Mouse (Mus musculus): ENCODE data around the gene Osbpl8. TPM values are rescaled to one million over a fixed set of nuclear protein-coding genes. Genes with fewer than 3 reads are reported as not detected.

Osbpl8 gene
- total RNA-seq, 2 experiments from 2014 or later = 68.1 to 95.3 TPM

DNA sequence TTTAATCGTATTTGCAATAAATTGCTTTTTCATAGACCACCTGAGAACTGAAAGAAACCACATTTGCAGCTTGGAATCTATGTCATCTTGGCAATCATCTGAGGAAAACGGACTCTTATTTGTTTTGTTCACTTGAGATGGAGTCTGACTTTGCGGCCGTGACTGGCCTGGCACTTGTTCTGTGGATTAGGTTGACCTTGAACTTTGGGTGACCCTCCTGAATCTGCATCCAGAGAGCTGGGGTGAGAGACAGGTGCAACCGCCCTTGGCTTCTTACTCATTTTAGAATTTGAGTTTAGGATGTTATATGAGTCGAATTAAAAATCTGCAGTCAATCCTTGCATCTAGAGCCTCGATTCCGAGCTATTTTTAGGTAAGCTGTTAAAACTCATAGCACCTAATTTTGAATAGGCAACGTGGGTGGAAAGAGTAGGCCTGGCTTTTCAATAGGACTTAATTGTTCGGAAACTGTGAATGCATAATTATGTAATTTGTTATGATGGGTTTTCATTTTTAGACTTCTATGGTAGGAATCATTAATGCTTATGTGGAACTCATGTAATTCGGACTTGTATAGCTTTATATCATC lies 20.1 kb upstream of the Osbpl8 start:
- no peak for ATAC-seq (ENCODE audit: poor library complexity, severe bottlenecking)

DNA sequence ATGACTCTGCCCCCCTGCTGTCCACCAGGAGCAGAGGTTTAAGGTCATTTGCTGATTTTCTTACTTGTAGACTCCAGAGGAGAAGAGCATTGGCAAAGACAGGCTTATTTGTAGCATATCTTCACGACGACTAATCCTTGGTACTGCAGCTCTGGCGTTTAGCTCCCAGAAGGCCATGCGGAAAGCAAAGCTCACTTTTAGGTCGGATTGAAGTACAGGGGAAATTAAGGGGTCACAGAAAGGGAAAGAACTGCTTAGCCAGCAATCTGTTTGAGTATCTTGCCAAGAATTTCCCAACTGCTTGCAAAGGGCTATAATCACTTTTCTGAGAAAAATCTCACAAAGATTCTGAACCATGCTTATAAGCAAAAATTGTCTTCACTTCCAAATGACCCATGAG lies 14.8 kb upstream of the Osbpl8 start:
- no peak for ATAC-seq (ENCODE audit: poor library complexity, severe bottlenecking)

DNA sequence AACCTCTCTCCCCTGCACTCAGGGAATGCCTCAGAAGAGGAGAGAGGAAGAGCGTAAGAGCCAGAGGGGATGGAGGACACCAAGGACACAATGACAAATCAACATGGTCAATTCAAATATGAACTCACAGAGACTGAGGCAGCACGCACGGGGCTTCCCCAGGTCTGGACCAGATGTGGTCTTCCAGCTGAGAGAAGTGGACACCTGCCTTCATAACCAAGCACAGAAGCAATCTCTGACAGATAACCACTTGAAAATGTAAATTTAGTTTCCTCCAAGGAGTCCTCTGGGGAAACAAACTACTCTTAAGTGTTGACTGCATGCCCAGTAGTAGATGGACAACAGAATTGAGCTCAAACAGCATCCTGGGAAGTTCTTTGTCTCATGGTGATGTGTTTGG lies 9.5 kb upstream of the Osbpl8 start:
- no peak for ATAC-seq (ENCODE audit: poor library complexity, severe bottlenecking)

DNA sequence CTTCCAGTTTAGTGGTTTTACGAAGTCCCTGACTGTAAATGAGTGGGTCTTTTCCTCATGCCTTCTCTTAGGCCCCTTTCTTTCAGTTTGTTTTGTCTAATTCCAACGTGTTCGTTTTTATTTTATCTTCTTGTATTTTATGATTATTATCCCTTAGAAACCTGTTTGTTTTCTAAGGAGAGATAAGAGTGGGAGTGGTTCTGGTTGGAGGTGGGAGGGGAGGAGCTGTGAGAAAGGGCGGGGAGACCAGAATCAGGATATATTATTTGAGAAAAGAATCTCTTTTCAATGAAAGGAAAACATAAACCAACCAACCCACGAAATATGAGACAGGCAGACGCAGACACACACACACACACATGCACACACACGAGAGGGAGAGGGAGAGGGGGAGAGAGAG lies 9.0 kb upstream of the Osbpl8 start:
- ATAC-seq (ENCODE audit: poor library complexity, severe bottlenecking) = no peak

DNA sequence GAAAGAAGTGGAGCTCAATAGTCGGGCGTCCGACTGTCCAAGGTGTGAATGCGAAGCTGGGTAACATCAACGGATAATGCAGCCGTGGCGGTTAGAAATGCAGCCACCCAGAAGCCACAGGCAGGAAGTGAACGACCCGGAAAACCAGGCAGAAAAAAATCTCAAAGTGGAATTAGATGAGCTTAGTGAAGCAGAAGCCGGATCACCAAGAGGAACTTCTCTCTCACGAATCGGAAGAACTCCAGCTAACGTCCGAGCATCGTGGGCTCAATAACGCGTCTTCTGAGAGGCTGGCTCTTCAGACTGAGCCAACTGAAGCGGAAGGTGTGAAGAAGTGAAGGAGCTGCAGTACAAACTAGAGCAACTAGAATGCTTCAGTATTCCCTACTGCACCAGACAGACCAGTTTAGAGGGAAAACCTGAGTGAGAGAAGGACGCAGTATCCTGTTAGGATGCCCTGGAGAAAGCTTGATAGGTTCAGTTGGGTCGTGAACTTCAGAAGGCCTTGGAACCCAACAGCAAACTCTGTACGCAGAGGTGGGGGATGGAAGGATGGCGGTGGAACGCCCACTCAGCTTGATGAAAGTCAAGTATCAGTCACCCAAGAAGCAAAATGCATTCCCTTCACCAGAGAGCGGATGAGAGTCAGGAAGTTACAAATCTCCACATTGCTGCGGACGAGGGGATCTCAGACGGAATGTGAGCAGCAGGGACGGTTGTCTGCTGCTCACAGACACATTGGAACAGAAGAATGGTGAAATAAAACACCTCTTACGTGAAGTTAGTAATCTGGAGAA lies 8.0 kb upstream of the Osbpl8 start:
- ATAC-seq (ENCODE audit: poor library complexity, severe bottlenecking) = peak; percentile 19

DNA sequence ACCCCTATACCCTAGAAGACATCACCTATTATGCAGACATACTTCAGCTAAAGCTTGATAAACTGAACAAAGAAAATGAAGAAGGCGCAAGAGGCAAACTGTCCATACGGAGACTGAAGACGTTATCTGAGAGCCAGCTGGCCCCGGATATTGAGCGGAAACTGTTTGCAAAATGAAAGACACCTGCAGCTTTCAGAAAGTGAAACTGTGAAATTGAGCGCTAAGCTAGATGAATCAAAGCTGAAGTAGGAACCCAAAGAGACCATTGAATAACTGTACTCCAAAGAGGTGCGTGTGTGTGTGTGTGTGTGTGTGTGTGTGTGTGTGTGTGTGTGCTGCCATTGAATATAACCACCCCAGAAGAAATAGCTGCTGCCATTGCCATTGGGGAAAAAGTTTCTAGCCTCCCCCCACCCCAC lies 7.3 kb upstream of the Osbpl8 start:
- ATAC-seq (ENCODE audit: poor library complexity, severe bottlenecking) = peak; percentile 25; the same call in 1 of the 2 replicates

DNA sequence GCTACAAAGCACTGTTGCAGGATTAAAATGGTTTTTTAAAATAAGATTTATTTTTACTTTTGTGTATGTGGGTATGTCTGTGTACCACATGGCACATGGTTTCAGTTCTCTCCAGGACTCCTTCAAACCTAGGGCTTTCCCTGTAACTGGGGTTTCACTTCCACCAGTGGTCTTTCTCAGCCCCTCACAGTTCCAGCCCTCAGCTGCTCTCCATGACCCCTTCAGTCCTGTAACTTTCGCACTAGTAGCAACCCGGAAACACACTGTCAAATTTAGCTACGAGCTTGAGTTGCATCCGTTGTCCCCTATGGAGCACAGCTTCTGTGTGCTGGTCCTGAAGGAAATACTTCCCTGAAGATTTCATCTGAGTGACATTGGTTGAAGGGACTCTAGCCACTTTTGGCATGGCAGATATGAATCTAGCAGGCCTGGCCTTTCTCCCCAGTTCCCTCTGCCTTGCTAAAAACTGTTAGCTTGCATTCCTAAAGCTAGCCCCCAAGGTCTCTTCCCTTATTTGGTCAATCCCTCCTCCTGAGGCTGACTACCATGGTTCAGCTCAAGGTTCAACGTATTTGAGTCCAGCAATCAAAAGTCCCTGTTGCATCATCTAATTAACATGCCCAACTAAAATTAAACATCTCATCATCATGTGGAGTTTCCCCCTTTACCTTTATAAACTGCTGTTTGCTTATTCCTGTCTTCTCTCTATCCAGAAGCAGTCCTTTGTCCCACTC lies 4.6 kb upstream of the Osbpl8 start:
- ATAC-seq (ENCODE audit: poor library complexity, severe bottlenecking) = peak; percentile 36

DNA sequence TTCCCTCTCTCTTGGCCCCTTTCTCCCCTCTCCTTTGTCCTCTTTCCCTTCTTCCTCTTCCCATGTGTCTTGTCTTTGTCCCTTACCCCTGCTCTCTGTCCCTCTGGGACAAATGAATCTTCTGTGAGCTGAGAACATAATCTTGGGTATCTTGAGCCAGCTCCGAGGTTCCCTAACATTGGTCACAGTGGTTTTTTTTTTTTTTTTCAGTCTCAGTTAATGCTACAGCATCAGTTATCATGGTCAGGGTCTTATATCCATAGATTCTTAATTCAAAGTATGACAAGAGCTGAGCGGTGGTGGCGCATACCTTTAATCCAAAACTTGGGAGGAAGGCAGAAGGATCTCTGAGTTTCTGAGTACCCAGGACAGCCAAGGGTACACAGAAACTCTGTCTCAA lies 4.0 kb upstream of the Osbpl8 start:
- no peak for ATAC-seq (ENCODE audit: poor library complexity, severe bottlenecking)

DNA sequence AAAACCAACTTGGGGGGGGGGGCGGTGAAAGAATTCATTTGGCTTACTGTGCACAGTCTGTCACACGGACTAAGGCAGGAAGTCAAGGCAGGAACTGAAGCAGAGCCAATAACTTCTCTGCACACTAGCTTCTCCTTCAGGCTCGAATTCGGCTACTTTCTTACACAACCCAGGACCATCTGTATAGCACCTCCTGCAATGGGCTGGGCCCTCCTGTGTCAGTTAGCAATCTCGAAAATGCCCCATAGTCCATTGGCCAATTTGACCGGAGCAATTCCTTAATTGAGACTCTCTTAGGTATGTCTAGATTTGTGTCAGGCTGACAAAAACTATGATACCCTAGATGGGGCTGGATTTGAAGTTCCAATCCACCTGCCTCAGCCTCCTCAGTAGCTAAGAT lies 3.2 kb upstream of the Osbpl8 start:
- ATAC-seq (ENCODE audit: poor library complexity, severe bottlenecking) = no peak

DNA sequence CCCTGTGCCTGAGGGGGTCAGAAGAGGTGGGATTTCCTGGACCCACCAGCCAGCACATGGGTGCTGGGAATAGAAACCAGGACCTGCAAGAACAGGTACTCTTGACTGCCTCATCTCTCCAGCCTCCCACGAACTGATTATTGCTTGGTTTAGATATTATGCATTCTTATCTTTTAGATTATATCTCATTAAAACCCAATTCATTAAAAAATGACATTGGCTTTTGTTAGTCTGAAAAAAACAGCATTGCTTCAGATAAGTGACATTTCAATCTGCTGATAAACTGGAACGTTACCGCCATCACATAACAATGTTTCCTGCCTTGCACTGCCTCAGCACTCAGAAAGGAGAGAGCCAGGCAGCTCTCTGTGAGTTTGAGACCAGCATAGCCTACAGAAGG lies 1.5 kb upstream of the Osbpl8 start:
- ATAC-seq (ENCODE audit: poor library complexity, severe bottlenecking) = no peak

DNA sequence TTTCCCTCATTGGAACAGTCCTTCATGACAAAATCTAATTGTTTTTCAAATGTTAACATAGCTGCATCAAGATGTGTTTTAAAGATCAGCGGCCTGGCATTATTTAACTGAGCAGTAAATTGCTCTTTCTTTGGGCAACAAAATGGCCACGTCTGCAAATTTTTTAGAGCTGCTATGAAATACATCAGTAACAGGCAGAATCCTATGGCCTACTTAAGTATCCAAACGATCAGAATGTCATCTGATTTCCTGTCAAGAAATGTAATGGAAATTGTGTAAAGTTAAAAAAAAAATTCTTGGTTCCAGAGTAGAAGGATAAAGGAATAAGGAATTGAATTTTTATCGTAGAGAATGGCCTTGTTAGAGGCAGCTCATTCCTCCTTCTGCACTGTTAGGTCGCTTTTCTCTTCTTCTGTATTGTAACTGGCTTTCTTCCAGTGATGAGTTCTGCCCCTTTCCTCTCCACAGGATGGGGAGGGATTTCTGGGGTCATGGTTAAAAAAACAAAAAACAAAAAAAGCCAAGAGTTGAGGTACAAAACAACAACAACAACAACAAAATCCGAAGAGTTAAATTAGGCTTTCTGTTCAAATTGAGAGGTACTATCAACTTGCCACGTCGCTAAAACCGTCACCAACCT lies 831 bp upstream of the Osbpl8 start:
- ATAC-seq (ENCODE audit: poor library complexity, severe bottlenecking) = no peak

DNA sequence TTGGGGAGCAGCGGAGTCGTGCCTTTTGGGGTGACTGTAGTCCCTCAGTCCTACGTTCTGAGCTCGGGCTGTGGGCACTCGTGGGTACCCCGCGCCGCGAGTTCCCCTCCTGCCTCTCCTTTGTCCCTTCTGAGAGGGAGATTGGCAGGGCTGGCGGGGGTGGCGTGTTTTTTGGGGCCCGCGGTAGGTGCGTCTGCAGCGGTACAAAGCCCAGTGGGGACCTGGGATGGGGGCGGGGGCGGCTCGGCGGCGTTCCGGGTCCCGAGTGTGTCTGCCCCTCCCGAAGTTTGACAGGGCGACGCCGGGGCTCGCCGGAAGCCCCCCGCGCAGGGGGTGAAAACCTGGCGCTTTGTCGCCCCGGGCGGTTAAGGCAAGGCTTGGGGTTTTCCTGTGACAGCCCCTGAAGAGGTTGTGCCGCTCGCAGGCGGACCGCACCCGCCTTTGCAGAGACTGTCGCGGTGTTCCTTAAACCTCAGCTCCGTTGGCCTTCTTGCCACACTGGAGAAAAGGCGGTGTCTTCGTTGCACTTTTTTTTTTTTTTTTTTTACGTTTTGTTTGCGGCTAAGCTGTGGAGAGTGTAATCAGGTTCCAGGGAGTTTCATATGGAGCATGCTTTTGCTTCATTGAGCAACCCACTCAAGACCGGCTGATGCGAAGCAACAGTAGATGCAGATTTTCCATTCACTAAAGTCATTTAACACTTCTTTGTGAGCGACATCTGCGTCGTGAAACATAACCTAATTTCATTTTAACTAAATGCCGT lies 848 bp downstream of the Osbpl8 start:
- peak; percentile 53 for ATAC-seq (ENCODE audit: poor library complexity, severe bottlenecking)

DNA sequence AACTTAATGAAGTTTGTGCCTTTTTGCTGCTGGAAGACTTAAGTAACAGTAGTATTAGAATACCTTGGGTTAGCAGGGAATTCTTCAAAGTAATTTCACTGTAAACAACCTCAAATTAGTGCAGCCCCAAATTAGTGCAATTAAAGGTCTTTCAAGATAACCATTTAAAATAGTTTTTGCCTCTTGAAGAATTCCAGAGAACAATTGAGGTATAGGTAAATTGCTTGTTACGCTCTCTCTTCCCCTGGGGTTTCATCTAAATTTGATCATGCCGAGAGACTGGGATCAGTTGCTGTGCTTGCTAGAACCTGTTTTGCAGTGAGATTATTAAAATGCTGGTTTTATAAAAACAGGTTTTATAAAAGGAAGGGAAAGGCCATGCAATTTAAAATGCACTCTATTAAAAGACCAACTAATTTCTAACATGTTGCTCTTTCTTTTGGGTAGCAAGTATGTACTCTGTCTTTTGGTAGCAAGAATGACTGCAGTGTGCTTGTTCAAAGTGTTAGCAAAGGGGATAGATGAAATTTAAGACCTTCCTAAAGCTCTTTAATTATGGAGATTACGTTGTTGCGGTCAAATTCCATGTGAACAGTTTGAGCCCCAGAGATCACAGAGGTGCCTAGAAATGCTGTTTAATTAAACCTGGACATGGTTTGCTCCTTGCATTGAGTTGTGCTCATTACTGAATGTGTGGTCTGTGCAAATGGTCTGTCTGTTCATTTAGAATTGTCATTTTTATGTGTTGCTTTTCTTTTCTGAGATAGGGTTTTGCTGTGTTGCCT lies 1.7 kb downstream of the Osbpl8 start:
- no peak for ATAC-seq (ENCODE audit: poor library complexity, severe bottlenecking)

DNA sequence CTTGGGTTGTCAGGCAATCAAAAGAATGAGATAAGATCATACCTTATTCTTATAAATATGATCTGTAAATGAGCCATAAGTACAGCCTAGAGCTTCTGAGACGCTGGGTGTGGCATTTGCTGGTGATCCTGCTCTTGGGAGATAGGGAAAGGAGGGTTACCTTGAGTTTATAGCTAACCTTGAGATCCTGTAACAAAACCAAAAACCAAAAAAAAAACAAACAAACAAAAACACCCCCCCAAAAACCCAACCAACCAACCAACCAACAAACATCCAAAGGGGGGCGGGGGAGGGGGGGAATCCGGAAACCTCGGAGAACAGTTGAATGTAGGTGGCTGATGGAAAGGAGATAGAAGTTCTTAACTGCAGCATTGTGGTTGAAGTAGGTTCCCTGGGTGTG lies 2.9 kb downstream of the Osbpl8 start:
- ATAC-seq (ENCODE audit: poor library complexity, severe bottlenecking) = no peak

DNA sequence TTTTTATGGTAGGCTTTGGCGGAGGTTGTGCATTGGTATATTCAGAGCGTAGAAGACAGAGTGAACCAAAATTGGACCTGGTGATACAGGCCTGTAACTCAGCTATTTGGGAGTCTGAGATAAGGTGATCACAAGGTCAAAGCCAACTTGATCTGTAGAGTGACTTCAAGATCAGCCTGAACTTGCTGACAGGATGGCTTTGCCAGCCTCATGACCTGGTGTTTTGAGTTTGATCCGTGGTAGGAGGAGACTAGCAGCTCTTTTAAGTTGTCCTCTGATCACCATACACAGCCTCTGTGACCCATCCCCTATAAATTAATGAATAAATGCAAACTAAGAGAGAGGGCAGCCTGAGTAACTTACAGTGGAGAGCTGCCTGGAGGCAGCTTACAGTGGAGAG lies 3.8 kb downstream of the Osbpl8 start:
- ATAC-seq (ENCODE audit: poor library complexity, severe bottlenecking) = no peak

DNA sequence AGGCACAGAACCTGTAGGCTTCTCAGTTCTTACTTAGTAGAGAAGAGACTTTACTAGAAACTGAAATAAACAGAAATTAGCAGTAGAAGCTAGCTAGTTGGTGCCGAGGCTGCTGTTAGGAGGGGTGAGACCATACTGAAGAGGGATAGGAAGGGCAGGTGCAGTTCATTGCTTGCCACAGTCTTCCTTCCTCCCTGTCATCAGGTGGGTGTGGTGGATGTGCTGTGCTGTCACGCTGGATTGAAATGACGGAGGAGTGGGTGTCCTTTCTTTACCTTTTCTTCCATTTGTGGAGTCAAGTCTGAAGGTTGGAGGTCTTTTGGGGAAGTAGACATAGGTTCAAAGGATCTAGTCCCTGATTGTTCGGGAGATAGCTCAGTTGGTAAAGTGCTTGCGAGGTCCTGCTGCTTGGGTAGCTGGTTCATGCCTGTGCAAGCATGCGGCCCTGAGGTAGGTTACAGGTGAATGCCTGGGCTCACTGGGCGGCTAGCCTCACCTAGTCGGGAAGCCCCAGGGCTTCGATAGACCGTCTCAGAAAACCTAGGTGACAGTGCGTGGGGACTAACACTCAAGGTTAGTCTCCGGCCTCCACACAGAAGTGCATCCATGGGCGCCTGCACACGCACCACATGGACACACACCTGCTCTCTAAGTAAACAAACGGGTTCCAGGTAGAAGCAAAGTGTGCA lies 6.8 kb downstream of the Osbpl8 start:
- peak; percentile 83 for ATAC-seq (ENCODE audit: poor library complexity, severe bottlenecking)

DNA sequence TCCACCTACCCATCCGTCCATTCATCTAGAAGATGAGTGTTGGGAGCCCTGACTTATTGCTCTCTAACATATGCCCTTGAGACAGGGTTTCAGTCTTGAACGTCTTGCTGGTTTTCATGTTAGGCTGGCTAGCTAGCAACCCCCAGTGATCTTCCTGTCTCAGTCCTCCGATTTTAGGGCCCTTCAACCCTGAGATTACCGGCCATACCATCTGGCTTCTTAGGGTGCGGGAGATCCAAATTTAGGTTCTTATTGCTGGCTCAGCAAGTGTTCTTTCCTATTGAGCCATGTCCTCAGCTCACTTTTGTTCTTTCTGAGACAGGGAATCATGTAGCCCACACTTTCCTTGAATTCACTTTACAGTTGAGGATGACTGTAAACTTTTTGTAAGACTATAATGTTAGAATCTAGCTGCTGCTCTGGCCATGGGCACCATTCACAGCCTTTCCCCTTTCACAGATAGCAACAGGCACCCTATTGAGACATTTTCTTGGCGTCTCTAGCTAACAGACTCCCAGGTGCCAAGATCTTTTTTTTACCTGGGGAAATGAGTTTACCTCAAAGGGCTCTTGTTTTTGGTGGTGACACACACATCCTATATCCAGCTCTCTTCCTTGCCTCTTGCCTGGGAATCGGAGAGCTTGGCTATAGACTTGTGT lies 9.2 kb downstream of the Osbpl8 start:
- no peak for ATAC-seq (ENCODE audit: poor library complexity, severe bottlenecking)

DNA sequence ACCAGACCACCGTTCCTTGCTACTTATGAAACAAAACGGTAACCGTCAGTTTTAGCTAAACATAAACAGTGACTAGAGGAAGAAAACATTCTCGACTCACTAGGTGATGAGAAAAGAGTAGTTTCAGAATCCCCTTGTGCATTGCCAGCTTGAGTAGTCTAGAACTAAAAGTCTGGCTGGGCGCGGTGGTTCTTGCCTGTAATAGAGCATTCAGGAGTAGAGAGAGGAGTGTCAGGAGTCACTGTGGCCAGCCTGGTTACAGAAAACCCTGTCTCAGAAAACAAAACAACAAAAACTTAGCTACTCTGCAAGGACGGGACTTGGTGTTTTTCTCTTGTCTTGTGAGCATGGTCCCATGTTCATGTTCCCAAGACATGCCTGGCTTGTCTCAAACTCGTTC lies 12.8 kb downstream of the Osbpl8 start:
- ATAC-seq (ENCODE audit: poor library complexity, severe bottlenecking) = 0 out of 2 replicates have a peak, but pooled peaks have one; percentile 5

DNA sequence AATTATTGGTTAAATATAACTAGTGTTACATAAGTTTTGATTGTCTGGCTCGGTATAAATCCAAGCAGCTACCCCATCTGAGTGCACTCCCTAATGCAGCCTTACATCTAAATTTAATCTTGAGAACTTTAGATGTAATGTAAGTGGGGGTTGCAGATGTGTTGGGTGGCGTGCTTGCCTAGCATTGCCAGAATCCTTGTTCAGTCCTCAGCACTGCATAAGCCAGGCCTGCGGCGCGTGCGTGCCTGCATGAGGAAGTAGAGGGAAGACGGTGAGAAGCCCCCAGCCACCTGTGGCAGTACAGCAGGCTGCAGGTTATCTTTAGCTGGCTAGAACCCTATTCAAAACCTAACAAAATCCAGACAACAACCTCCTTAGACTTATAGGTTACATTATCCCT lies 13.5 kb downstream of the Osbpl8 start:
- peak; percentile 73 for ATAC-seq (ENCODE audit: poor library complexity, severe bottlenecking)

Data from megakaryocyte, adult 5-6 weeks (primary cell).